Mouse (Mus musculus): ENCODE results near the gene Plekhd1.
A peak's percentile ranks its signal among the peaks of the same experiment; 100 is the strongest.

Gene Plekhd1

GRCm38 (mm10) chr12:80757751-80758558, 65.6 kb downstream of the Plekhd1 start:
- DNase-seq (ENCODE audit: low read depth) = no peak

GRCm38 (mm10) chr12:80758559-80759386, 66.4 kb downstream of the Plekhd1 start:
- no peak for DNase-seq (ENCODE audit: low read depth)

GRCm38 (mm10) chr12:80759387-80759712, 67.0 kb downstream of the Plekhd1 start:
- no peak for DNase-seq (ENCODE audit: low read depth)

GRCm38 (mm10) chr12:80759713-80760395, 67.5 kb downstream of the Plekhd1 start:
- no peak for DNase-seq (ENCODE audit: low read depth)

- DNase-seq (ENCODE audit: low read depth) = peak; percentile 57
Observed at GRCm38 (mm10) chr12:80760396-80760801, 68.0 kb downstream of the Plekhd1 start, which contains the start of gene Ccdc177. Gene Ccdc177 (minus strand): TSS chr12:80760687.

GRCm38 (mm10) chr12:80762982-80763381, 70.6 kb downstream of the Plekhd1 start:
- peak; percentile 30 for DNase-seq (ENCODE audit: low read depth)

- DNase-seq (ENCODE audit: low read depth) = no peak
Observed at GRCm38 (mm10) chr12:80764116-80764515, 71.7 kb downstream of the Plekhd1 start.

GRCm38 (mm10) chr12:80769697-80770096, 77.3 kb downstream of the Plekhd1 start:
- DNase-seq (ENCODE audit: low read depth) = peak; percentile 82
